Mouse (Mus musculus): ENCODE data around the gene Glod5. TPM values are rescaled to one million over a fixed set of nuclear protein-coding genes. Genes with fewer than 3 reads are reported as not detected.

Glod5 gene
- polyA plus RNA-seq, 1 experiment from 2014 or later = not detected

DNA sequence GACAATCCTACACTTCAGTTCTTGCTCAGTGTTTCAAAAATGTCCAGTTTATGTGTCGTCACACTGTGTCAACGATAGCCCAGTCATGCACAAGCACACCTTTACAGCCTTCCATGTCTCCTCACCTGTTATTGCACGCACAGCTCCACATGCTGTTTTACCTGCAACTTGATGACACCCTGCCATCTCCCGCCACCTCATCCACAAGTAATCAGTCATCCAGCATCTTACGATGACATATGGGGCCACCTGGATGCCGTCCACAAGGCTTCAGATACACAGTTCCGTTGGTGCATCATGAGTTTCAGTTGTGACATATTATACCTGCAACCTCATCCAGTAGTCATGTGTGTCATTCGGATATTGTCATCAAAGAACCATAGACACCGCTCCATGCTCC is 59.4 kb downstream of the Glod5 start:
- WGBS = 92% methylated on average over 9 of the region's 9 CpGs
- Histone ChIP-seq H3K4me1 (no peaks in the 10 kb centered on the region), H3K4me3 (no peak overlapping the region)

More for the DNA sequence above, 59.4 kb downstream of the Glod5 start:
- H3K27me3 ChIP-seq (ENCODE audit: poor library complexity, severe bottlenecking) = no peaks in the 10 kb centered on the region
- no peaks in the 10 kb centered on the region for H3K36me3 ChIP-seq (replicated peaks)
- DNase-seq (ENCODE audit: extremely low spot score, low spot score) = no peak
- H3K9me3 ChIP-seq = 0 out of 2 replicates have a peak, but pooled peaks cover 3% of the 10 kb centered on the region
- H3K27ac ChIP-seq = no peak overlapping the region

Other genes starting within 250 kb of the Glod5 start
- gene Gripap1, start 228.7 kb downstream of the Glod5 start, polyA plus RNA-seq (2016; fragmentation: Nextera tagmentation; extraction: Ambion mirVana) = 45.6 TPM in 2 replicates
- 0.87 and 1.0 TPM in 2 replicates for gene Kcnd1, start 196.2 kb downstream of the Glod5 start, polyA plus RNA-seq (2016; fragmentation: Nextera tagmentation; extraction: Ambion mirVana)
- 40.3 and 40.8 TPM in 2 replicates for gene Otud5, start 177.1 kb downstream of the Glod5 start, polyA plus RNA-seq (2016; fragmentation: Nextera tagmentation; extraction: Ambion mirVana)
- gene Pim2, start 140.2 kb downstream of the Glod5 start, polyA plus RNA-seq (2016; fragmentation: Nextera tagmentation; extraction: Ambion mirVana) = 10.4 and 14.0 TPM in 2 replicates
- gene Slc35a2, start 134.5 kb downstream of the Glod5 start, polyA plus RNA-seq (2016; fragmentation: Nextera tagmentation; extraction: Ambion mirVana) = 25.0 and 27.3 TPM in 2 replicates
- gene Pqbp1, start 119.2 kb downstream of the Glod5 start, polyA plus RNA-seq (2016; fragmentation: Nextera tagmentation; extraction: Ambion mirVana) = 128 and 129 TPM in 2 replicates
- gene Timm17b, start 119.1 kb downstream of the Glod5 start, polyA plus RNA-seq (2016; fragmentation: Nextera tagmentation; extraction: Ambion mirVana) = 182 and 186 TPM in 2 replicates
- not detected in 2 replicates for gene Gm10491, start 110.7 kb downstream of the Glod5 start, polyA plus RNA-seq (2016; fragmentation: Nextera tagmentation; extraction: Ambion mirVana)
- not detected in 2 replicates for gene Gm10490, start 109.0 kb downstream of the Glod5 start, polyA plus RNA-seq (2016; fragmentation: Nextera tagmentation; extraction: Ambion mirVana)
- 8.7 and 8.9 TPM in 2 replicates for gene Pcsk1n, start 98.7 kb downstream of the Glod5 start, polyA plus RNA-seq (2016; fragmentation: Nextera tagmentation; extraction: Ambion mirVana)
- 0.22 and 0.43 TPM in 2 replicates for gene Eras, start 89.9 kb downstream of the Glod5 start, polyA plus RNA-seq (2016; fragmentation: Nextera tagmentation; extraction: Ambion mirVana)
- 75.6 and 76.7 TPM in 2 replicates for gene Hdac6, start 70.6 kb downstream of the Glod5 start, polyA plus RNA-seq (2016; fragmentation: Nextera tagmentation; extraction: Ambion mirVana)
- gene Gata1, start 40.4 kb downstream of the Glod5 start, polyA plus RNA-seq (2016; fragmentation: Nextera tagmentation; extraction: Ambion mirVana) = 6.6 and 8.0 TPM in 2 replicates
- gene Suv39h1, start 56.3 kb upstream of the Glod5 start, polyA plus RNA-seq (2016; fragmentation: Nextera tagmentation; extraction: Ambion mirVana) = 106 and 109 TPM in 2 replicates
- 0.14 and 0.17 TPM in 2 replicates for gene Was, start 72.0 kb upstream of the Glod5 start, polyA plus RNA-seq (2016; fragmentation: Nextera tagmentation; extraction: Ambion mirVana)
- gene Wdr13, start 114.4 kb upstream of the Glod5 start, polyA plus RNA-seq (2016; fragmentation: Nextera tagmentation; extraction: Ambion mirVana) = 23.7 and 24.4 TPM in 2 replicates
- 465 and 505 TPM in 2 replicates for gene Rbm3, start 127.4 kb upstream of the Glod5 start, polyA plus RNA-seq (2016; fragmentation: Nextera tagmentation; extraction: Ambion mirVana)
- gene Tbc1d25, start 157.7 kb upstream of the Glod5 start, polyA plus RNA-seq (2016; fragmentation: Nextera tagmentation; extraction: Ambion mirVana) = 9.8 and 10.4 TPM in 2 replicates
- gene Ebp, start 175.0 kb upstream of the Glod5 start, polyA plus RNA-seq (2016; fragmentation: Nextera tagmentation; extraction: Ambion mirVana) = 27.7 and 30.9 TPM in 2 replicates
- 12.1 and 12.8 TPM in 2 replicates for gene Porcn, start 188.0 kb upstream of the Glod5 start, polyA plus RNA-seq (2016; fragmentation: Nextera tagmentation; extraction: Ambion mirVana)
- 47.9 and 48.9 TPM in 2 replicates for gene Ftsj1, start 233.9 kb upstream of the Glod5 start, polyA plus RNA-seq (2016; fragmentation: Nextera tagmentation; extraction: Ambion mirVana)

Data from forebrain, embryonic 10.5 days (tissue).